Mouse (Mus musculus) frontal cortex, adult 2 months (tissue): ENCODE measurements around the gene Dgkk. TPM values are rescaled to one million over a fixed set of nuclear protein-coding genes. Genes with fewer than 3 reads are reported as not detected.
"Not testable (repeated sequence)": the region's sequence is repeated elsewhere in the genome, so short reads cannot be mapped to it uniquely, and the experiment has no call there.

Experiments used
- DNase-seq, 2 experiments: peaks; one replicate each; pipeline ENCODE4 v3.0.0; 2022; ENCODE audit warnings: low spot score in 1 of 2; ENCODE audit errors: extremely low spot score in 1 of 2
- polyA plus RNA-seq: library from polyadenylated mRNA; depleted of rRNA; stranded (reverse); fragments of >200 nt; gene quantifications from 2 replicates; pipeline ENCODE4 v1.2.3, GENCODE M21; 2012; rRNA removed

Dgkk gene
- polyA plus RNA-seq = 0.08 and 0.24 TPM in 2 replicates

DNA sequence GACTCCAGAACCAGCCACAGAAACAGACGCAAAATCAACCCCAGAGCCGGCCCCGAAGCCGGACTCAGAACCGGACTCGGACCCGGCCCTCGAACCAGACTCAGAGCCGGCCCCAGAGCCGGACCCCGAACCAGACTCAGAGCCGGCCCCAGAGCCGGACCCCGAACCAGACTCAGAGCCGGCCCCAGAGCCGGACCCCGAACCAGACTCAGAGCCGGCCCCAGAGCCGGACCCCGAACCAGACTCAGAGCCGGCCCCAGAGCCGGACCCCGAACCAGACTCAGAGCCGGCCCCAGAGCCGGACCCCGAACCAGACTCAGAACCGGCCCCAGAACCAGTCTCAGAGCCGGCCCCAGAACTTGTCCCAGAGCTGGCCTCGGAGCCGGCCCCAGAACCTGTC is at the start of gene Dgkk:
Gene Dgkk (plus strand): TSS at position 301 of the 400 bp plus-strand sequence.
- not testable (repeated sequence) for DNase-seq

DNA sequence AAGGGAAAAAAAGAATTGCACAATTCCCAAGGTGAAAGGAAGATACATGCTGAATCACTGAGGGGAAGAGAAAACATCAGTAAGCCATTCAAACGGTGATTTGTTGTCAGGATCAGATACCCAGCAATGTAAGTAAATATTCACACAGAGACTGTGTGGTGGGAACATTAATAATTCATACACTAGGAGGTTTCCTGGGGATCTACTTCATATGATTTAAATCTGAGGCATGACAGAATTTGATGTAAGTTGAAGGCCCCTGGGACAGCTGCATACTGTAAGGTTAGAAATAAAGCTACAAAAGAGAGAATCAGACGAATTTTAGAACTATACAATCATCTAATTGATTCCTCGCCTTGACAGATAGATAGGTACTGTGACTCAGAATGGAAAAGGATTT is 45.1 kb upstream of the Dgkk start:
- no peak for DNase-seq

DNA sequence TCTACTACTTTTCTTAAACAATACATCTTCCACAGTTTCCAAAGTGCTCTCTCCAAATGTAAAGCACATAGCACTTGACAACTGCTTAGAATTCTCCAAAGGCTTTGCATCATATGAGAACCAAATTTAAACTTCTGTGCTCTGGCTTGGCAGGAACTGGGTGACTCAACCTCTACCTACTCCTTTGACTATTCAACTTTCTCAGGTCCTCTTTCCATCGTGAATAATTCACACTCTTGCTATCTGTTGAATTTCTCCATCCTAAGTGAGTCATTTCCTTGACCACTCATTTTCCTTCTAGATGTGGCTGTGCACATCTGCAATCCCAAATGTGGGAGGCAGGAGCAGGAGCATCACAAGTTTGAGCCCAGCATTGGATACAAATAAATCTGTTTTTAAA is 28.4 kb upstream of the Dgkk start:
- peak in 1 of 2 experiments; percentile 10 for DNase-seq

DNA sequence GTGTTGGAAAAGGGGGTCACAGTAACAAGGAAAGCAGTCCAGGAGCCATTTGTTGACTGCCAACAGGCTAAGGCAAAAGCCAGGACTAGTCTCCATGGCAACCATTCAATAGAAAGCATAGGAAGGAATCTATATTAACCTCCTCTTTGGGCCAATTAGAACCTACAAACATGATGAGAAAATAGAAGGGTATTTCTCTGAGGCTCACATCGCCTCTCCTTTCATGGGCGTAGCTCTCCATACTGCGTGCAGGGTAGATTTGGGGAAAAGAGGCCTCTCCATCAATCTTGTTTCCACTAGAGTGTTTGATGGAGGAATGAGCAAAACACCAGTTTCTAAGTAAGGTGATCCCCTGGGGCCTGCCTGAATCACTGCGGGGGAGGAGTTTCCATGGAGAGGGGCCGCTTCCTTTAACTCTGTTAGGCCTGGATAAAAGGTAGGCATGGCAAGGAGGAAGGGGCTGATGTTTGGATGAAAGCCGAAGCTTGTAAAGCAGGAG is 27.5 kb upstream of the Dgkk start:
- DNase-seq = no peak

DNA sequence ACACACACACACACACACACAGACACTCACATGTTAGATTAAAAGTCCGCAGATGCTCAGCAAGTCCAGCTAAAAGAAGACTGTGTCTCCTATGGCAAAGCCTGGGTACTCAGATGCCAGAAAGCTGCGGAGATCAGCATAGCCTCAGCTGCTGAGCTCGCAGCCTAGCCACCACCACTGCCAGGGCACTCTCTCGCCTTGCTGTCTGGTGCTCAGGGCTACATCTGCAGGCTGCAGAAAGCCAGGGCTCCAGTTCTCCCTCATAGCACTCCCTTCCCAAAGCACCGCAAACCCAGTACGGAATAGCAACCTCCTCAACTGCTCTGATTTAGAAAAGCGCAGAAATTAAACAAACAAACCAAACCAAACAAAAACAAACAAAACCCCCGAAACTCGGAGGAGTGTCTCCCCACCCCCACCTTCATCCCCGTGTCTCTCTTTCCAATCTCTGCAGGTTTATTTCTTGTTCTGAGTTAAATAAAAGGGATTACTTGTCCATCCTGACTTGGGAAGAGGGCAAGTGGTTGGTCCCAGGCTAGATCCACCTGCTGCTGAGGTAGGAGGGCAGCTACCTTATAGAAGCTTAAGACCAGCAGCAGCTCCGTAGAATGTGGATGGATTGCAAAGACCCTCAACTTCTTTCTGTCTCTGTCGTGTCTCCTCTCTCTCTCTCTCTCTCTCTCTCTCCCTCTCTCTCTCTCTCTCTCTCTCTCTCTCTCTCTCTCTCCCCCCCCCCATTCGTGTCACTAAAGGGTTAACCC is 1.4 kb upstream of the Dgkk start:
- DNase-seq = peak in 1 of 2 experiments; percentile 5

DNA sequence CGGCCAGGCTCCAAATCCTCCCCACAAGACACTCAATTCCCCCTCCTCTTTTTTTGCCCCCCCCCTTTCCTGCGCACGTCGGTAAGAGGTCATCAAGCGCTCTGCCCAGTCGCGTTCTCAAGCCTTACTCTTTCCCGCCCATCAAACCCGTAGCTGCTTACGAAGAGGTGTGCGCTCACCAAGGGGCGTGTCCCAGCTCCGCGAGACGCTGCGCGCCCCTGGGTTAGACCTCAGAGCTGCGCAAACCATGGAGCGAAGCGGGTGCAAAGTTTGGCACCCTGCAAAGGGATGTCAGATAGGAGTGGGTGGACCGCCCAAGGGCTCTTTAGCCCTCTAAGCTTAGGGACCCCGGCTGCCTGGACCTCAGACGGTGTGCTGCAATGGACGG is 862 bp upstream of the Dgkk start:
- peak in 1 of 2 experiments; percentile 4 for DNase-seq

DNA sequence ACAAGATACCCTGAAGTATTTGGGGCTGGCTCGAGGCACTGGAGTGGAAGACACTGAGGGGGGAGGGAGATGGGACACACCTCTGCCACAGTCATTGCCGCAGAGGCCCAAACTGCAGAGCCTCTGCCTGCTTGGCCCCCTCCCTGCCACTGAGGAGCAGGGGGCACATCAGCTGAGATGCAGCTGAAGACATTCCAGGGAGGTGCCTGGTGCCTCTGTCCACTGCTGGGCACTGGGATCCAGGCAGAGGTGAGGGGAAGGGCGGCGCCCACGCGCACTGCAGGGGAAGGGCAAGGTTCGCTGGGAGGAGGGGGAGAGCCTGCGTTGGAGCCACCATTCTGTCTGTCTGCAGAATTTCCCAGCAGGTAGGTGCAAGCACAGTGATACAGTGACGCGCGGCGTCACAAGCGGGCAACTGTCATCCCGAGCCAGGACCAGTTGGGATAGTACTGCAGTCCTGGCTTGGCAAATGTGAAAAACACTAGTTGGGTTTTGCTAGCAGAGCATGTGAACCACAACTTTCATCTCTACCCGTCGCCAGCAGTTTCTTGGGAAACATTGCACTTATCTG is 948 bp downstream of the Dgkk start:
- DNase-seq = no peak

DNA sequence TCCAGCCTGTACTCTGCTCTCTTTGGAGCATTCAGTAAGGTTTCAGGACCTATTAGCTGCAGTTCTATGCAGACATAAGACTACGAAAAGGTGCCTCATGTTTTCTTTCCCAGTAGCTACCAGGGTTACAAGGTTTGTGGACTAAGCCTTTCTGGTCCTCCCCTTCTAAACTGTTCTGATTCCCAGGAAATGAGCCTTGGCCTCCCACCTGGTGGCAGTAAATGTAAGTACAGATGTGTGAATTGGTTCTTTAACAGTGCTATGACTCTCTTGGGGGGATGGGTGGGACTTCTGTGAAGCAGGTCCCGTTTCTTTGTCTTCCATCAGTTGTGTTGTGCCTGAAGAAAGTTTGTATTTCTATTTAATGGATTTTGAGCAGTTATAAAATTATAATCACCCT is 53.4 kb downstream of the Dgkk start:
- DNase-seq = no peak

DNA sequence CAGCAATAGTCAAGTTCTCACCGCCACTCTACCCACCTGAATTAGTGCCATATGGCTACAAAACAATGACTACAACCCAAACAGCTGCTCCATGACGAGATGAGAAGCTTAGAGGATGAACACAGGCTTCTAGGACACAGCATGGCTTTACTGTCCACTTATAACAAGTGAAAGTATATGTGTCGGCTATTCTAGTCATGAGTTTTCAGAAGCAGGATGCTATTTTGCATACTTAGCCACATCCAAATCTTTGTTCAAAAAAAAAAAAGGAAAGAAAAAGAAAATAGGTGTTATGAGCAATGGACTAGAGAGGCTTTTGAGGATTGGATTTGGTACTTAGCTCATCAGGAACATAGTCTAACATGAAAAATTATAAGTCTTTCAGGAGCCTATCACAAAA is 74.4 kb downstream of the Dgkk start:
- DNase-seq = no peak

DNA sequence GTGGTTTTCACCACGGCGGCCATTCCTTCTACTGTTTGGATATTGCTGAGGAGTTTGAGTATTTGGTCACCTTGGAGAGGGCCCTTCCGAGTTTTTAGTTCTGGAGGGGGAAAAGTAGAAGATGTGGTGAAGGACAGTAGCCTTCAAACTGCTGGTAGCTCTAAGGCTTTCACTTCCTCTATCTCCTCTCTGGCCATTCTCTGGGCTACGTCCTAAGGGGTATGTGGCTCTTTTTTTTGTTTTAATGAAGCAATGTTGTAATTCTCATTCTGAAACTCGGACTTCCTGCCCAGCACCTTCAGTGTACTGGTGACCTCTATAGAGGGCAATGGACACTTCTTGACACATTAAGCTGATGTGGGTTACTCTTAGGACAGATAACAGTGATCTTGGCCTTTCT is 75.0 kb downstream of the Dgkk start:
- no peak for DNase-seq

DNA sequence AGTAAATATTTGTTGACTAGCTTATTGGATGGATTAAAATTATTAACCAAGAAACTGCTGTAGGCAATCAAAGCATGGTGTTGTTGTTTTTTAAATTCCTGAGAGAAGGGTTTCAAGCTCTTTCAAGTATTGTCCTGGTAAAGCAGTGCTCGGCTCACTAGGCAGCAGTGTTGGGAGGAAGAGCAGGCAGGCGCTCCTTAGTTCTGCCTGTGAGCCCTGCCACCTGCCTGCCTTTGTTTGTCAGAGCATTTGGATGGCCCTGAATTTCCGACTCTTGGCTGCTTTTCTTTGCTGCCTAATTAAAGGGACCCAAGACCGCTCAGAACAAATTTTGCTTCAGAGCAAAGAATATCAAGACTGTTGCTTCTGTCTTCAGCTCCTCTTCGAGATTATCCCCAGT is 114.8 kb downstream of the Dgkk start:
- DNase-seq = no peak

DNA sequence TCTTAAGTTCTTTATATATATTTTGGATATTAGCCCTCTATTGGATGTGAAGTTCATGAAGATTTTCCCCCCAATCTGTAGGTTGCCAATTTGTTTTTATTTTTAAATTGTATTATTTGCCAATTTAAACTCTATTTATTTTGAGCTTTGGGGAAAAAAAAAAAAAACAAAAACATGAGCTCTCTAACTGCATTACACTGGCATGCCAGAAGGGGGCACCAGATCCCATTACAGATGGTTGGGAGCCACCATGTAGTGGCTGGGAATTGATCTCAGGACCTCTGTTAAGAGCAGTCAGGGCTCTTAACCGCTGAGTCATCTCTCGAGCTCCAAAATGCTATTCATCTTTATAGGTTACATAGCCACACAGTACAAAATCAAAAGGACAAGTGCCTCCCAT is 131.9 kb downstream of the Dgkk start:
- no peak for DNase-seq

DNA sequence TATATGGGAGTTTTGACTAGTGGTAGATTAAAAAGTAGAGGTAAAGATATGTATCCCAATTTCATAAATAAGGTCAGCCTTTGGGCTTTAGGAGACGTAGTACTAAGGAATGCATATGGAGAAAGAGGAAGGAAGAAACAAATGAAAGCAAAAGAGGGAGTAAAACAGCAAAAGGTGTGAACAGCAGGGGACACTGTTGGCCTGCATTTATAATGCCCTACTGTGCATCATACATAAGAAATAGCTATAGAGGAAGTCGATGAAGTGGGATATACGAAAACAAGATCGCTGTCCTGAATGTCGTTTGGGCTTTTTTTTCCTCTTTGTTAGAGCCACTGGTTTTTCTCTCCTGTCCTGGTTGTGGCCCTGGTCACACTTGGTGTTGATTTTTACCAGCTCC is 143.1 kb downstream of the Dgkk start:
- no peak for DNase-seq

DNA sequence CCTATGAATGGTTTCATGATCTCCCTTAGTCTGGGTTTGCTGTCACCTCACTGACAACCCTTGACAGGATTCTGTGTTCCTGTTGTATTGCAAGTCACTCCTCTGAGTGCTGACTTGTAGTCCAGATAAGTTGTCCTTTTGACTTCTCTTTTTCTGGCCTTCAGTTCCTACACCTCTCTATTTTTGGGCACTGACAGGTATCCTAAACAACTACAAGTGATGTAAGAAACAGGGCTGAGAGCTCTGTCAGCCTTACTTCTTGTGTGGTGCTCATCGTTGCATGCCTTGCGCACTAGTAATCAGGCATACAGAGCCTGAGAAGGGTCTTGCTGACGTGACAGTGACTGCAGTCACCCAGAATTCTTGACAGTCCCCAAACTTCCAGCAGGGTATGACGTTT is 147.1 kb downstream of the Dgkk start:
- no peak for DNase-seq

DNA sequence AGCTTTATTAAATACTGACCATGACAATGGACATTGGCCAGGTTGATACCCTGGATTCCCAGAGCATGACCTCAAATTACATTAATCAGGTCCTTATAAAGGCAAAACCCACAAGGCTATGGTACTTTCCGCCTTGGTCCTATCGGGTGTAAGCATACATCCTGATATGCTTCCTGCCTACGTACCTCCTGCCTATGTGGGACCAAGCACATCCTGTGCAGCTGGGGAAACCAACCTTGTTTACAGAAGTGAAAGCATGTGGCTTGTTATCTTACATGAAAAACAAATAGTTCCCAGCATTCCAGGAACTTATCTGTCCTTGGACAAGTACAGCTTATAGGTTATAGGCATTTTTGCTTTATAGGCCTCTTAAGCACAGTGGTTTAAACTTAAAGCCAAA is 189.5 kb downstream of the Dgkk start:
- no peak for DNase-seq

DNA sequence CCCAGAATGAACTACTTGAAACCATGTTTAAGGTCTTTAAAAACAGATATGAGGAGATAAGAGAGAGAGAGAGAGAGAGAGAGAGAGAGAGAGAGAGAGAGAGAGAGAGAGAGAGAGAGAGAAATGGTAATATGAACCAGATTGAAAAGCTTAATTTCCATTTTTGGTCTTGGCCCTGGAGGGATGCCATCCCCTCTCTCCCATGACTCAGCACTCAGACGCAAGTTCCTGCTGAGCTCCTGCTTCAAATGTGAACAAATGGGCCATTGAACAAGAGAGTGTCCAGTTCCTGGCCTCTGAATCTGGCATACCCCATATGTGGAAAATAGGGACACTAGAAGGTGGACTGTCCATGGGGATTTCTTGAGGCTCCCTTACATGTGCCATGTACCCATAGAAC is 192.8 kb downstream of the Dgkk start:
- no peak for DNase-seq

DNA sequence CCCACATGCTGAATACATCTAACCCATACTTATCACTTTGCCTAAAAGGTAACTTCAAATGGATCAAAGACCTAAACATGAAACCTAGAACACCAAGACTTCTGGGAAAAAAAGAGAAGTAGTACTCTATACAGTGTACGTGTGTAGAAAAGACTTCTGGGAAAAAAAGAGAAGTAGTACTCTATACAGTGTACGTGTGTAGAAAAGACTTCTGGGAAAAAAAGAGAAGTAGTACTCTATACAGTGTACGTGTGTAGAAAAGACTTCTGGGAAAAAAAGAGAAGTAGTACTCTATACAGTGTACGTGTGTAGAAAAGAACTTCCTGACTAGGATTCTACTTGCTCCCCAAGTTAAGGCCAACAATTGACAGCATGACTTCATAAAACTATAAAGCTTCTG is 204.8 kb downstream of the Dgkk start:
- DNase-seq = not testable (repeated sequence)
